In genomic region chr11:97532354-97532753, GRCm38 (mm10) we compare ENCODE assay signal across 9 mouse cellular contexts. TPM values are rescaled to one million over a fixed set of nuclear protein-coding genes. Genes with fewer than 3 reads are reported as not detected.
DNase-seq lines count a peak whose midpoint lies in the region; ATAC-seq and TF ChIP-seq lines count a peak whose summit lies in the region.
"Had no signal": no experiment of that assay in that cellular context is flagged by ENCODE, and none has a peak within 500 bp of the region (broad histone marks: within the 10 kb centered on the region; RNA-seq: fewer than 3 reads in every experiment).

No protein-coding gene starts in this region.

- no peaks in the 10 kb centered on the region for H3K36me3 ChIP-seq in lung, embryonic 15.5 days
- H3K36me3 ChIP-seq in embryonic facial prominence, embryonic 11.5 days (replicated peaks; ENCODE audit: control insufficient read depth, insufficient read depth, low read depth, low read length) = no peaks in the 10 kb centered on the region
- no peaks in the 10 kb centered on the region for H3K36me3 ChIP-seq in intestine, postnatal 0 days (ENCODE audit: control insufficient read depth, insufficient read depth)

- DNase-seq in lung, postnatal 4 days = no peak
- DNase-seq in embryonic facial prominence, embryonic 11.5 days (ENCODE audit: low spot score) = no peak
- peak; percentile 62 for DNase-seq in retina, postnatal 7 days (ENCODE audit: low read depth, low spot score)
- no peak for DNase-seq in kidney, postnatal 14 days
- no peak for DNase-seq in urinary bladder, postnatal 36 days (ENCODE audit: low spot score in 2 of 2)
- no peak for DNase-seq in layer of hippocampus, postnatal 10 days (ENCODE audit: low spot score in 2 of 2)

- WGBS in lung, embryonic 15.5 days = 12% methylated on average over 8 of the region's 8 CpGs
- WGBS in embryonic facial prominence, embryonic 11.5 days = 19% methylated on average over 8 of the region's 8 CpGs
- WGBS in intestine, postnatal 0 days = 15% methylated on average over 8 of the region's 8 CpGs

- no peaks in the 10 kb centered on the region for H3K9me3 ChIP-seq in lung, embryonic 15.5 days
- H3K9me3 ChIP-seq in embryonic facial prominence, embryonic 11.5 days (replicated peaks; ENCODE audit: control insufficient read depth, low read length) = no peaks in the 10 kb centered on the region
- H3K9me3 ChIP-seq in intestine, postnatal 0 days (ENCODE audit: control insufficient read depth) = no peaks in the 10 kb centered on the region

- peaks cover 41% of the 10 kb centered on the region for H3K4me1 ChIP-seq in lung, embryonic 15.5 days
- peaks cover 19% of the 10 kb centered on the region for H3K4me1 ChIP-seq in embryonic facial prominence, embryonic 11.5 days (ENCODE audit: control insufficient read depth, insufficient read depth, low read length)
- H3K4me1 ChIP-seq in intestine, postnatal 0 days (replicated peaks; ENCODE audit: control insufficient read depth, insufficient read depth, low read length) = 0 out of 2 replicates have a peak, but pooled peaks cover 4% of the 10 kb centered on the region

- no peak for ATAC-seq in lung, embryonic 15.5 days (ENCODE audit: borderline replicate concordance, extremely low read depth, low FRiP score, low TSS enrichment)
- ATAC-seq in embryonic facial prominence, embryonic 11.5 days (replicated peaks; ENCODE audit: insufficient number of reproducible peaks, low FRiP score, low TSS enrichment, low read depth) = no peak
- ATAC-seq in intestine, postnatal 0 days = no peak

- no peak overlapping the region for H3K27ac ChIP-seq in lung, embryonic 15.5 days
- no peak overlapping the region for H3K27ac ChIP-seq in embryonic facial prominence, embryonic 11.5 days (replicated peaks; ENCODE audit: low read depth, low read length)
- H3K27ac ChIP-seq in intestine, postnatal 0 days (ENCODE audit: low read depth, low read length) = no peak overlapping the region

- peak overlapping the region; percentile 86 for H3K4me2 ChIP-seq in lung, embryonic 15.5 days
- H3K4me2 ChIP-seq in embryonic facial prominence, embryonic 11.5 days (ENCODE audit: low read depth, low read length) = peak overlapping the region; percentile 97
- H3K4me2 ChIP-seq in intestine, postnatal 0 days (replicated peaks; ENCODE audit: low read depth) = peak overlapping the region; percentile 84

- no peak for TF ChIP-seq CTCF in intestine, postnatal 0 days (IDR thresholded peaks at IDR 0.05; ENCODE audit: low read depth)

- no peak overlapping the region for H3K4me3 ChIP-seq in lung, embryonic 15.5 days
- H3K4me3 ChIP-seq in embryonic facial prominence, embryonic 11.5 days (ENCODE audit: low read depth, low read length) = peak overlapping the region; percentile 44
- H3K4me3 ChIP-seq in intestine, postnatal 0 days (ENCODE audit: low read depth, low read length) = no peak overlapping the region

- no peak overlapping the region for H3K9ac ChIP-seq in lung, embryonic 15.5 days
- no peak overlapping the region for H3K9ac ChIP-seq in embryonic facial prominence, embryonic 11.5 days (replicated peaks; ENCODE audit: low read length)
- no peak overlapping the region for H3K9ac ChIP-seq in intestine, postnatal 0 days (ENCODE audit: low read depth, low read length)

- H3K27me3 ChIP-seq in lung, embryonic 15.5 days = peaks cover 66% of the 10 kb centered on the region
- H3K27me3 ChIP-seq in embryonic facial prominence, embryonic 11.5 days (ENCODE audit: control insufficient read depth, insufficient read depth, low read length) = peaks cover 54% of the 10 kb centered on the region
- peaks cover 61% of the 10 kb centered on the region for H3K27me3 ChIP-seq in intestine, postnatal 0 days (replicated peaks; ENCODE audit: control insufficient read depth, insufficient read depth, low read length)

RNA-seq across cellular contexts. Expression of gene 4933428G20Rik, which starts 32.2 kb away (rescaled TPM):
- 0.70 and 0.87 TPM in 2 replicates for polyA plus RNA-seq in lung, embryonic 15.5 days (2015; fragmentation: Nextera tagmentation; extraction: Ambion mirVana)
- polyA plus RNA-seq in embryonic facial prominence, embryonic 11.5 days (2014; fragmentation: Nextera tagmentation; extraction: Ambion mirVana) = not detected in 2 replicates
- polyA plus RNA-seq in intestine, postnatal 0 days (2015; fragmentation: Nextera tagmentation; extraction: Ambion mirVana) = 0.10 and 0.21 TPM in 2 replicates
- total RNA-seq in layer of hippocampus, postnatal 10 days (2021) = under 1 TPM in 1 of 2 experiments, not detected in 1; 0.22 TPM
- total RNA-seq: megakaryocyte progenitor cell, adult 5-6 weeks had no signal

RNA-seq across cellular contexts. Expression of gene Srcin1, which starts 43.6 kb away (rescaled TPM):
- polyA plus RNA-seq in lung, embryonic 15.5 days (2015; fragmentation: Nextera tagmentation; extraction: Ambion mirVana) = 0.53 and 0.87 TPM in 2 replicates
- polyA plus RNA-seq in embryonic facial prominence, embryonic 11.5 days (2014; fragmentation: Nextera tagmentation; extraction: Ambion mirVana) = 0.55 and 0.56 TPM in 2 replicates
- polyA plus RNA-seq in intestine, postnatal 0 days (2015; fragmentation: Nextera tagmentation; extraction: Ambion mirVana) = 0.18 and 0.24 TPM in 2 replicates
- 100 to 1,000 TPM; 271 to 286 TPM for total RNA-seq in layer of hippocampus, postnatal 10 days (2021)
- total RNA-seq: megakaryocyte progenitor cell, adult 5-6 weeks had no signal
